Mouse (Mus musculus): ENCODE results near the gene Tgm6.

Tgm6 gene

DNA sequence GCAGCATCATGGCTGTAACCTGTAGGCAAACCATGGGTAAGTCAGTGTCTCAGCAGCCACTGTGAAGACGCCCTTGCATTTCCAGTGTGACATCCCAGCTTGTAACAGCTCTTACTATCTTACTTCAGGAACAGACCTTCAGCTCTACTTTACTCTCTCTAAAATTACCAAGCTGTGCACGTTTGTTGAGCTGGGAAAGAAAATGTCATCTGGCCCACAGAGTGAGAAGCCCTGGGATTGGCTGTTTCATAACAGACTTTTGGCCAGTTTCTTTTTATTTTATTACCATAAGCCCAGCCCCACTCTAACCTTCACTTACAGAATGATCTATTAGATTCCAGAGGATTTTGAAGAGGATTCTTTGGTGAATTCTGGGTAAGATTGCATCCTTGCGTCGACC lies at the start of gene Tgm6:
Gene Tgm6, plus strand, starts transcription at position 301 of the 400 bp plus-strand sequence.
- no peak for DNase-seq (ENCODE audit: inconsistent ontology term)

DNA sequence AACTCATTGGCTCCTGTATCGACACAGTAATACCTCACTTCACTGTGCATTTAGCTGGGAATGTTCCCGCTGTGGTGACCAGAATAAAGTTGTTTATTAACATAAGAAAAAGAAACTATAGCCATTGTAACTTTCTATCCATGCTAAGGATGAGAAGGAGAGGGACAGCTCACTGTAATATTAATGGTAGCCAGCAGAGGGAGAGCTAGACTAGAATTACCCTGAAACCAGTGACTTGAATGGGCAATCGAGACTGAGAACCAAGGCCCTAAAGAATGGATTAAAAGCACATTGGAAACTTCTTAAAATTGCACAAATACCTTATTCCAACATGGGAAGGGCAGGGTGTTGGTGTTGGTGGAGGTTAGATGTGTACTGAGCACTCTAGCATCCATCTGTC lies 44.0 kb upstream of the Tgm6 start:
- DNase-seq (ENCODE audit: inconsistent ontology term), result peak; percentile 24

DNA sequence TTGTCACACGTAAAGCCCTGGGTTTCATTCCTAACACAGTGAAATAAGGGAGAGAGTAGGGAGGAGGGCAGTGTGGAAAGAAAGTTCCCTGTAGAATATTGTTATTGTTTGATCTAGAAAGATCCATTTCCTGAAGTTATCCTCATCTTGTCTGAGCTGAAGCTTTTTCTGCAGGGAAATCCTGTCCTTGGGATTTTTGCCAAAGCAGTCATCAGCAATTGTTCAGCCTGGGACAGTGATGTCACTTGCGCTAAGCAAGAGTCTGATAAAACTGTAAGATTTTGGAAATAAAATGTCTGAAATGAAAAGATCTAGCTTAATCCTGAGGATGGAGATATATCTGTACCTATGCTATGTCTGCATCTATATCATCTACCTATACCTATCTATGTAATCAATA lies 41.8 kb upstream of the Tgm6 start:
- DNase-seq (ENCODE audit: inconsistent ontology term), result no peak

DNA sequence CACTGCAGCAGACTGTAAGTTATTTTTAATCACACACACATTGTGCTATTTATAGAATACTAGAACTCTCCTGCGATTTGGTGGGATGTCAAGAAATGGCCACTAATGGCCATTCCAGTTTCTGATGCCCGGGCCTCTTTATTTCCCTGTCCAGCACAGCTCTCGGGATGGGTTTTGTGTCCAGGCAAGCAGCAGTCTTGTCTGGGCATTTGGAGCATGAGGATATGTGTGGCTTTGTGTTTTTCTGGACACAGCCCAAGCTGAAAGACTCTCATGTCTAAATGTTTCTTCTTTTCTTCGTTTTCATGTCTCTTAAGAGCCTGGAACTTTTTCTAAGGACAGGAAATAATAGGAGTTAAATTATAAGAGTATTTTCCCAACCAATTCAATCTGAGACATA lies 588 bp downstream of the Tgm6 start:
- peak; percentile 12 for DNase-seq (ENCODE audit: inconsistent ontology term)

DNA sequence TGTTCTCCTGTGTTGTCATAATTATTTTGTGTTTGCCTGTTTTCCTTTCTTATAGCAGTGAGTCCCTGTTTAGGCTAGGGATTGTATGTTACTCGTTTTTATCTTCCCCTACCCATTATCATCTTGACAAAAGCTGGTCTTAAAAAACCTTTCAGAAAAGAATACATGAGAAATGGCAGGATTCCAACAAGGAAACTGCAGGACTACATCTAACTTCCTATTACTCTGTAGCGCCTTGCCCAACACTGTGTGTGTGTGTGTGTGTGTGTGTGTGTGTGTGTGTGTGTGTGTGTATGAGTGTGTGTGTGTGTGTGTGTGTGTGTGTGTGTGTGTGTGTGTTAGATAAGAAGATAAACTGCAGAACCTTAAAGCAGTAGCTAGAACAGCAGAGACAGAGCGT lies 1.2 kb downstream of the Tgm6 start:
- DNase-seq (ENCODE audit: inconsistent ontology term), result no peak

DNA sequence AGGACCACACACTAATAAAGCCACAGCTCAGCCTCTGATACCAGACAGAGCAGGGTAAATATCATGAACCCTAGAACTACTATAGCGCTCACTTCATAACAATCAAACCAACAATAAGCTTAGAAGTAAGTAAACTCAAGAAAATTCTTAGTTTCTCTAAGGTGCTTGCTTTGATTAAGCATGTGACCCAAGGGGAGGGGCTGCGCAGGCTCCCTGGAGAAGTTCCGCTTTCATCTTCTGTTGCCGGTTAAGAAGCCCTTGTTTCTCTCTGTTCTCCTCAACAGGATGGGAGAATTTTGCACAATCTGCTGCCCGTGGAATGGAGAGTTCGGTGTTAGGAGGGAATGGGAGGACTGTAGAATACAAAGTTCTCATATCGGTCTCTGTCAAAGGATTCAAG lies 6.4 kb downstream of the Tgm6 start:
- DNase-seq (ENCODE audit: inconsistent ontology term), result no peak

DNA sequence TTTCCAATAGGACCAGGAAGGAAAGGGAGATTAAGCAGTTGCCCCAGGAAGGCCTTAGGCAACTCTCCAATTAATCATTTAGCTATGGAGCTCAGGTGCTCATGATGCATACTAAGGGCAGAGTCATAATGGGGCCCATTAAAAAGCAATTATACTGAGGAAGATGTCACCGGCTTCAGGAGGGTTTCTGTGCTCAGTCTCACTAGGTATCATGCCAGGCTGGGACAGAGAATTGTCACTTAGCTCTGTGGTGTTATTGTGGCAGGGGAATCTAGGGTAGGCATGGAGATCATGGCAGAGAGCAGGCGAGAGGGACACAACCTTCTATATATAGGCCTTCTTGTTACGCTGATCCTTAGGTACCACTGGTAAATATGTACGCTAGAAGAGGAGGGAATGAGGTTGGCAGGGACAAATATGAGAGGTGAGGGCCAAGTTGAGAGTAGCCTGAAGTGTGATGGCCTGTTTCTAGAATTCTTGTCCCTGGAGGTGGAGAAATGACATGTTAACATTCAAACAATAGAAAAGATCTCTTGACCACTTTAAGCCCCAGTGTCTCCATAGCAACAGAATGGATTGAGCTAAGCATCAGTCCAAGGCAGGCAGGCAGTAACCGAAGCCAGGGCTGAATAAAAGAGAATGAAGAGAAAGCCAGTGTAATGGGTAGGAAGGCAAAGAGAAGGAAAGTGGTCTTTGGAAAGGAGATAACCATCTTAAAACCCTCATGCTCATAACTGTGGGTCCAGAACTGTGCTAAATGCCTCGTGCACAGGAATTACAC lies 13.3 kb downstream of the Tgm6 start:
- no peak for DNase-seq (ENCODE audit: inconsistent ontology term)

DNA sequence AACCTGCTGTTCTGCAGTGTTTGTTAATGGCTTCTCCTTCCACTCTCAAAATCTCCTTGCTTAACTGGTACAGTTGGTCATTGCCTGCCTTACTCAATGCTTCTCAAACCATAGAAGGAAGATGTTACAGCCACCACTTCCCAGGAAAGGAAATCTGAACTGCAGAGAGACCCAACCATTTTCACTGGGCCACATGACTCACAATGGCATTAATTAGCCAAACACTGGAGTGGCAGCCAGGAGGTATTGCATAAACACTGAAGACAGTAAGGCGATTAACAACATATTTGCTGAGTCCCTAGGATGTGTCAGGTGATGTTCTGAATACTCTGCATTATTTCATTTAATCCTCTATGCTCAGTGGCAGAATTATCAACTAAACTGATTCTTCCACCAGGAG lies 13.9 kb downstream of the Tgm6 start:
- peak; percentile 37 for DNase-seq (ENCODE audit: inconsistent ontology term)

DNA sequence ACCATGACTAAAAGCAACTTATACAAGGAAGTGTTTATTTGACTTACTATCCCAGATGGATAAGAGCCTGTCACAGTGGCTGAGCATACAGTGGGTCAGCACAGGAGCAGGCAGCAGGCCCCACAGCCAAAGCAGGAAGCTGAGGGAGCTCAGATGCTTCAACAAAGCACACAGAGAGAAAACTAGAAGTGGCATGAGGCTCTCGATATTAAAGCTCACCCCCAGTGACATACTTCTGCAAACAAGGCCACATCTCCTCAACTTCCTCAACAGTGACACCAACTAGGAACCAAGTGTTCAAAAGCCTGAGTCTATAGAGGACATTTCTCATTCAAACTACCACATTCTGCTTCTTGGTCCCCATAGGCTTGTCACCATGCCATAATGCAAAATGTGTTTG lies 17.5 kb downstream of the Tgm6 start:
- DNase-seq (ENCODE audit: inconsistent ontology term), result no peak

DNA sequence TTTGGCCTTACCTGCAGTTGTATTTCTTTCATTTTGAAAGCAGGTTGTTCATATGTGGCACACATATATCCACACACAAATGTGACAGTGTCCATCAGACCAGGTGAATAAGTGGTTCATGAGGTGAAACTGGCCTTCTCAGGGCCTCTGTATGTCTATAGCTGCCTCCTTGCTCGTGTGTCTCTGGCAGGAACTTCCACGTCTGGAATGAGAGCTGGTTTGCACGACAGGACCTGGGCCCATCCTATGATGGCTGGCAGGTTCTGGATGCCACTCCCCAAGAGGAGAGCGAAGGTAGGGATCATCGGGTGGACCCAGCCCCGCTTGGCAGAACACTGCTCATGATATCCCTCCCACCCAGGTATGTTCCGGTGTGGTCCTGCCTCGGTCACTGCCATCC lies 30.8 kb downstream of the Tgm6 start:
- DNase-seq (ENCODE audit: inconsistent ontology term), result no peak

DNA sequence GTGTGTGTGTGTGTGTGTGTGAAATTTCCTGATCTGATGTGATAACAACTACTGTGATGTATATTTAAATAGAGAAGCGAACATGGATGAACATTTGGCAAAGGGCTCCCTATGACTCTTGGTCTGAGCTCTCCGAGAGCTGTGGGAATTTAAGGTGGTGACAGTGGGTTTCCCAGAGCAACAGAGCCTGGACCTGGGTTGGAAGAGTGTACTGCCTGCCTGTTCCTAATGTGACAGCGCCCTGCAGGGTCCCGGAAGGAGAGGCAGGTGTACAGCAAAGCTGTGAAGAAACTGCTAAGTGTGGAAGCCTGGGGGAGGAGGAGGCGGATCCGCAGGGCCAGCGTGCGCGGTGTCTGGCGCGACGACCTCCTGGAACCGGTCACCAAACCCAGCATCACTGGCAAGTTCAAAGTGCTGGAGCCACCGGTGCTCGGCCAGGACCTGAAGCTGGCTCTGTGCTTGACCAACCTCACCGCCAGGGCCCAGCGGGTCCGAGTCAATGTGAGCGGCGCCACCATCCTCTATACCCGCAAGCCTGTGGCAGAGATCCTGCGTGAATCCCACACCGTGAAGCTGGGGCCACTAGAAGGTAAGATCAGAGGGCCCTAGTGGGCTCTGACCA lies 32.6 kb downstream of the Tgm6 start:
- no peak for DNase-seq (ENCODE audit: inconsistent ontology term)

DNA sequence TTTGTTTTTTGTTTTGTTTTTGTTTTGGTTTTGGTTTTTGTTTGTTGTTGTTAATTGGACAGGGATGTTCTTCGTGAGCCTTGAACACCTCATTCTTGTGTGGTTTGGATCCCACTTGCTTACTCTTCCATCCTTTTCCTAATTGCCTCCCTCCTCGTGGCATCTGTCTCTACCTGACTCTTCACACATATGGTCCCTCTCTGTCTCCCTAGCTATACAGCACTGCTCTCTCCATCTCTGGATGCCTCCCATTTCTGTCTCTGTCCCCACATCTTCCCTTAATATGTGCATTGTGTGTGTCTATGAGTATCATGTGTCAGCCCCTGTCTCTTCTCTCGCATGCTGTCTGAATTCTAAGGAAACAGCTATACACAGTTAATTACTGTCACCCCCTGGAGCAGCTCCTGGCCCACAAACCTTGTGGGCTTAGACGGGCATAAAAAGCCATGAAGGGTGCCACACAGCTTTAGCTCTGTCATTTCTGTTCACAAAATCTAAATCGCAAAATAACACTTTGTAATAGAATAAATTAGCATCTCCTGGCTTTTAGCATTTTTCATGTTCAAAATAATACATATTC lies 34.0 kb downstream of the Tgm6 start:
- no peak for DNase-seq (ENCODE audit: inconsistent ontology term)

DNA sequence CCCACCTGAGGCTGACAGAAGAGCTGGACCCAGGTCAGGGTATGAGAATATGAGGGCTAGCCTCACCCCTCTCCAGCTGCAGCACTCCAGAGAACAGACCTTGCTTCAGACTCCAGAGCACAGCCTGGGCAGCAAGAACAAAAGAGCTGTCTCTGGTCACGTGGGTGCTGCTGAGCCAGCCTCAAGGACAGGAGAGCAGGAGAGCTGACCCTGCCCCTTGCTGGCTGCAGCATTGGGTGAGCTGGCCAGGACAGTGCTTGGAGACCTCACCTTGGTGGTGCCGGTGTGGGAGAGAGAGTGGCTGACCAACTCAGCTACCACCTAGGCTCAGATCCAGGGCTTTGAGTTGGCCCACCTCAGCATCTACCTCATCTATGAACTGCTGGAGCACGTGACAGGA lies 43.0 kb downstream of the Tgm6 start:
- DNase-seq (ENCODE audit: inconsistent ontology term), result no peak

DNA sequence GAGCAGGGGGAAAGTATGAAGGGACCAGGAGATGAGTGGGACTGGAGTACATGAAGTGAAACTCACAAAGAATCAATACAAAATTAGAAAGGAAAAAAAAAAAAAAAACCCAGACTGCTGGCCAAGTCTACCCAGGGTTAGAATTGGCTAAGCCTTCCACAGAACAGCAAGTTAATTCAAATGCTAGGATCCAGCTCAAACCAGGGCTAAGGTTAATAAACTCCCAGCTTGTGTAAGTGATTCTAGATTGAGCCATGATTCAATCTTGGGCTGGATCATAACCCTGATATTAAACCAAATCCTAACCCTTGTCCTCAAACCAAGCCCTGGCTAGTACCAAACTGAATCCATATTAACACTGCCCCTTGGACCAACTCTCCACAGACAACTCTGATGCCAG lies 43.6 kb downstream of the Tgm6 start:
- no peak for DNase-seq (ENCODE audit: inconsistent ontology term)

DNA sequence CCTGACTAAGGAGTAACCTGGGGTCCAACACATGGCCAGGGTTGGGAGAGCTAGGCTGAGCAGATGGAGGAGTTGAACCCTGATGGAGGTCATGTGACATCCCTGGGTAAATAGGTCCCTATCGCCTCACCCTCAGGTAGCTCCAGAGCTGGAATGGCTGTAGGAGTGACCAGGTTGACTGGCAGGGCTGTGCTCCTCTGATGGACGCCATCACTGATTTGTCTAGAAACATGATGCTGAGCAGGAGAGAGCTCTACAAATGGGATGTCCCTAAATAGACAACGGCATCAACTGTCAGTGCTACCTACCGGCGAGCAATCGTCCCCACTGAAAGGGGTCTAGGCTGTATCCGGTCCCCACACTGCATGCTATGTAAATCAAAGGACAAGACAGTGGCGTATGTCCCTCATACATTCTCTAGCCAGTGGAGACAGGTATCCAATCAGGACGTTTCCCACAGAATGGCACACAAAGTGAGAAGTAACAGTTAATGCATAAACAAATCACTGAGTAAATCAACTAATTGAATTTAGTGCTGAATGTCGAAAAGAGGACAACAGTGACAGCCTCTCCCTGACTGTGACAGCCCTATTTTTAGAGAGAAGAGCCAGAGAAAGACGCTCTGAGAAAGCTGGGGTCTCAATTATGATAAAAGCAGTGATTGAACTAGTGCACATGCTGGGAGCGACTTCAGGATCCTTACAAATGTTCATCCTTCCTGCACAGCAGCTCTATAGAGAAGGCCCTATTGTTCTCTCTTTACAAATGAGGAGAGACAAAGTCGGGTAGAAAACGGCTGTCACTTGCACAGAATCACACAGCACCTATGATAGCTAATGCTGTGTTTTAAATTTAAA lies 45.2 kb downstream of the Tgm6 start:
- DNase-seq (ENCODE audit: inconsistent ontology term), result no peak

DNA sequence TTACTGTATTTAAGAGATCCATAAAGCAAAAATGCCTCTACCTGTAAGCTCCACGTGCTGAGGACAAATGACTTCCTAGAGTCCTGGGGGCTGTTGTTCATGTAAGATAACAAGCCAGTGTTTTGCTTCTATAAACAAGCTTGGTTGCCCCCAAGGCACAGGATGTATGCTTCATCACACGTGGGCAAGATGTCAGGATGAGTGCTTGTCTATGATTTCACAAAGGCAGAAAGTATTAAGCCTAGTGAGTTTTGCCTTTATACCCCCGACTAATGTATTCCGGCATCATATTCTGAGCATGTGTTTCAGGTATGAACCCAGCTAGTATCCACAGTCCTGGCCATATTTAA lies 45.8 kb downstream of the Tgm6 start:
- DNase-seq (ENCODE audit: inconsistent ontology term), result no peak

DNA sequence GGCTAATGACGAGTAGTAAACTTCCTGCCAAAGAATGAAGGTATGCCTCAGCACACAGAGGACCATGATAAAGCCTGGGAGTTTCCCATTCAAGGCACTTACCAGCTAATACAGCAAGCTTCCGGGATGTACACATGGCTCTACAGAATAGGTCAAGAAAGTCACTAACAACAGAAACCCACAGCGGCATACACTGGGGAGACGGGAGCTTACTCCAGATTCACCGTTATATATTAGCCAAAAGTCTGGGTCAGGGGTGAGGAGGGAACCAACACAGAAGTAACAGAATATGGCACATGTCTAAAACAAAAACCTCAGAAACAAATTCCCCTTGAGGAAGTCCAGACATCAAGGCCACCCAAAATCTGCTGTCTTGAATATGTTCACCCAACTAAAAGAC lies 50.5 kb downstream of the Tgm6 start:
- no peak for DNase-seq (ENCODE audit: inconsistent ontology term)

DNA sequence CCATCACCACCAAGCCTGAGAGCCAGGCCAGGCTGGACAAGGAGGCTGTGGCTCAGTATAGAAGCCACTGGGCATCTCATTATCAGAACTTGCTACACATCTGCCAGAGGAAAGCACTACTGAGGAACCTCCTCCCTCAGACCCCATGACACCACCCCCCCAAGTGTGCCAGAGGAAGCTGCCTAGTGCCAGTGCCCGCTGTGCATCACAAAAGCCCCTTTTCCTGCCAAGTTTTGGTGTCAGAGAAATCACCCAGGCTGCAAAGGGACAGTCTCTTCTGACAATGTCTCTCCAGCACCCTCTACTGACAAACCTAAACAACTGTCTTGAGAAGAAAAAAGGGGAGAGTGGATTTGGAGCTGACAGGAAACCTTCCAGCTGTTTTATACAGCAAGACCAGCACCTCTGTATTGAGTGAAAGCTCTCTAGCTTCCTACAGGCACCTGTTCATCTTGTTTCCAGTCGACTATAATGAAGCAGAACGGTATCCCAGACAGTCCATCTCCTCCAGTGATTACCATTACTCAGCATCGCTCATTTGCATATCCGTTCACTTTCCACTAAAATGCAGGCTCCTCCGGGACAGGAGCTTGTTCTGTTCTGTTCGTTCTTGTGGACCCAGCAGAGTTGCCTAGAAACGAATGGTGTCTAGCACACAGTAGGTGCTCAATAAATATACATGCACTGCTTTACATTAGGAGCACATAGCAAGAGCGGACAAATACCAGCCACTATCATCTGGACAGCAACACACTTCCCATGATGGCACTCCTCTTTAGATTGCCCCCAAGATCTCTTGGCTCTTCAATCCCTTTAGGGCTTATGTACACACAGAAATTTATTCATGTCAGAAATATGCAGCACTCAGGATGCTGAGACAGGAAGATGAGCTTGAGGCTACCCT lies 54.3 kb downstream of the Tgm6 start:
- peak; percentile 83 for DNase-seq (ENCODE audit: inconsistent ontology term)

DNA sequence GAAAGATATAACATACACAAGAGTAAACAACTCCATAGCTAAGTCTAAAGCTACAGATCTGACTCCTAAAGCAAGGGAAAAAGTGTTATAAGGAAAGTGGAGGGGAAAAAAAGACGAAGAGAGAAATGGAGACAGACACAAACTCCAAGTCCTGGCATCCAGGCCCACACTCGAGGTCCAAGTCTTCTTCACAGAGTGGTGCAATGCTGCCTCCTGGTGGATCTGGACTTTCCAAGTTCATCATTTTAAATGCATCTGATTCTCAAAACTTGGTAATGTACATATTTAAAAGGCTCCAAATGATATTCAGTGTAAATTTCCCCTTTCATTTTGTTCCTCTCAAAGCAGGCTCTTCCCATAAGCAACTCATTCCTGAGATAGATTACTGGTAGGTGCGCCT lies 55.6 kb downstream of the Tgm6 start:
- DNase-seq (ENCODE audit: inconsistent ontology term), result peak; percentile 40

DNA sequence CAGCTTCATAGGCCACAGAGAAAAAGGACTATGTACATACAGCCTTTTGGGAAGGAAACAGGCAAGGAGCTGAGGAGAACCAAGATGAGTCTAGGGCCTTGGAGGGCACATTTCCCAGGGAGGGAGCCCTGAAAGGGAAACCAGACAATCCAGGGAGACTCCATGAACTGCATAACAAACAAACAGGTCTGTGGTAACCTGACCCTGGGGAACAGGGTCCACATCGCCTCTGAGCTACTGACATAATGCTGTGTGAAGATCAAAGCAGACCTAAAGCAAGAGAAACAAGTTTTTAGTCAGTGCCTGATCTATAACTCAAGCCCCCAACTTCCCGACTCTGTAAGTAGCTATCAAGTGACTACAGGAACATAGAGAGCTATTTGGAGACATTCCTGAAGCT lies 59.5 kb downstream of the Tgm6 start:
- DNase-seq (ENCODE audit: inconsistent ontology term), result no peak

DNA sequence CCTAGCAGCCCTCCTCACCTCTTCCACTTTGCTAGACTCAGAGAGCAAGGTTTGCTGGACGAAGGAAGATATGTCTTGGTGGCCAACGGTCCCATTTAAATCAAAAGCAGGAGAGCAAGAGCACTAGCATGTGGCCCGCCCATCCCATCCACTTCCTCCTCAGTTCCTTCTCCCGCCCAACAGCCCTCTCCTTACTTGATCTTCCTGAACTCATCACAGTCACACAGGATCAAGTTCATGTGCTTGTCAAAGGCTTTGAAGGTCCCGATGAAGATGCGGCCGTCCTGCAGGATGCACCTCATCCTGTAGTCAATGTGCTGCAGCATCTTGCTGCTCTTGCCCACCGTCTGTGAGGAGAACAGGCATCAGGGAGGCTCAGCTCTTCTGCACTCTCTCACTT lies 64.6 kb downstream of the Tgm6 start:
- DNase-seq (ENCODE audit: inconsistent ontology term), result no peak

DNA sequence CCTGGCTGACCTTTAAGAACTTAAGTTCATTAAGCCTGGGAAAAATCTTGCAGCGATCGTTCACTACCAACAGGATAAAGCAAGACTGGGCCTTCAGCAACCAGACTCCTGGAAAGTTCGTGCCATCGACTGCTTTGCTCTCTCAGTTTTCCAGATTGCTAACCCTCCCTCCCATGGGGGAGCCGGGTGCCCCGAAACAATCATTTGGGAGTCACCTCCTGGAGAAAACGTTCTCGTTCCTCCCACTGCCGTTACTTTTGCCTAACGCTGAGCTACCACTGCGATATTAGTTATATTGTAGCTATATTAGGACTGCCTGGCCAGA lies 66.1 kb downstream of the Tgm6 start:
- peak; percentile 49 for DNase-seq (ENCODE audit: inconsistent ontology term)
